Mouse (Mus musculus): ENCODE data around the gene Pradc1. TPM values are rescaled to one million over a fixed set of nuclear protein-coding genes. Genes with fewer than 3 reads are reported as not detected.

The Pradc1 gene
- total RNA-seq, 2 experiments from 2014 or later, result 20.3 to 28.0 TPM

- peak; percentile 49 to 63 for DNase-seq (ENCODE audit: low spot score in 2 of 2)
These were observed 54.6 kb downstream of the Pradc1 start for GRCm38 (mm10) chr6:85397165-85397564.

Other genes with a start within 250 kb of the Pradc1 start
- gene Sfxn5, start 118.5 kb downstream of the Pradc1 start, total RNA-seq (2021), result 100 to 1,000 TPM; 163 to 164 TPM
- gene Rab11fip5, start 77.3 kb downstream of the Pradc1 start, total RNA-seq (2021), result 10 to 100 TPM; 81.7 to 82.1 TPM
- not detected for gene Noto, start 28.1 kb downstream of the Pradc1 start, total RNA-seq (2021)
- gene Smyd5, start 20.0 kb downstream of the Pradc1 start, total RNA-seq (2021), result 10 to 100 TPM; 54.8 to 55.3 TPM
- gene Cct7, start 456 bp downstream of the Pradc1 start, total RNA-seq (2021), result 100 to 1,000 TPM; 227 to 234 TPM
- gene Fbxo41, start 51.0 kb upstream of the Pradc1 start, total RNA-seq (2021), result 10 to 100 TPM; 91.2 to 92.5 TPM
- gene Egr4, start 61.6 kb upstream of the Pradc1 start, total RNA-seq (2021), result 10 to 100 TPM; 52.1 to 74.8 TPM
- 1 to 10 TPM; 8.5 to 9.4 TPM for gene Alms1, start 135.6 kb upstream of the Pradc1 start, total RNA-seq (2021)

Data from left cerebral cortex, adult 18-20 months (tissue).